Mouse (Mus musculus): Measurements from ENCODE around the gene Stat5a. TPM values are rescaled to one million over a fixed set of nuclear protein-coding genes. Genes with fewer than 3 reads are reported as not detected.

The Stat5a gene
- total RNA-seq (2021), result 10 to 100 TPM; 19.8 to 24.1 TPM

GRCm38 (mm10) chr11:100858935-100859578 lies at the start of gene Stat5a:
Gene Stat5a (plus strand): TSS chr11:100859351.
- peak; percentile 73 to 75 for DNase-seq
- intact Hi-C loops (cut with DNase I), result loop anchor here (5.0 kb wide), 1 partner anchor 47 kb away; no protein-coding TSS in a partner anchor

- intact Hi-C loops (cut with DNase I), result loop anchor here (2.0 to 5.0 kb wide), 2 partner anchors 18 to 47 kb away; partner anchors contain the start of gene Stat5a
- no peak for DNase-seq
These were observed 48.6 kb upstream of the Stat5a start for GRCm38 (mm10) chr11:100810516-100810915.

GRCm38 (mm10) chr11:100811132-100811531 lies 48.0 kb upstream of the Stat5a start:
- intact Hi-C loops (cut with DNase I), result loop anchor here (2.0 to 5.0 kb wide), 2 partner anchors 18 to 46 kb away; partner anchors contain the start of gene Stat5a
- no peak for DNase-seq

GRCm38 (mm10) chr11:100814498-100814897 lies 44.7 kb upstream of the Stat5a start:
- intact Hi-C loops (cut with DNase I), result loop anchor here (5.0 kb wide), 1 partner anchor 43 kb away; the partner anchor contains the start of gene Stat5a
- peak; percentile 63 to 75 for DNase-seq

- intact Hi-C loops (cut with DNase I), result no loop called here
- no peak for DNase-seq
These were observed 42.8 kb upstream of the Stat5a start for GRCm38 (mm10) chr11:100816342-100816741.

- intact Hi-C loops (cut with DNase I), result no loop called here
- no peak for DNase-seq
These were observed 42.4 kb upstream of the Stat5a start for GRCm38 (mm10) chr11:100816801-100817200.

GRCm38 (mm10) chr11:100817311-100817710 lies 41.8 kb upstream of the Stat5a start:
- no peak for DNase-seq
- intact Hi-C loops (cut with DNase I), result no loop called here

GRCm38 (mm10) chr11:100818359-100819012 lies 40.7 kb upstream of the Stat5a start:
- intact Hi-C loops (cut with DNase I), result no loop called here
- no peak for DNase-seq

GRCm38 (mm10) chr11:100819048-100819447 lies 40.1 kb upstream of the Stat5a start:
- DNase-seq, result no peak
- intact Hi-C loops (cut with DNase I), result no loop called here

- DNase-seq, result no peak
These were observed 39.5 kb upstream of the Stat5a start for GRCm38 (mm10) chr11:100819626-100820025.

GRCm38 (mm10) chr11:100820047-100820446 lies 39.1 kb upstream of the Stat5a start:
- intact Hi-C loops (cut with DNase I), result no loop called here
- no peak for DNase-seq

More at GRCm38 (mm10) chr11:100819626-100820025, 39.5 kb upstream of the Stat5a start:
- intact Hi-C loops (cut with DNase I), result no loop called here

- intact Hi-C loops (cut with DNase I), result no loop called here
- no peak for DNase-seq
These were observed 37.4 kb upstream of the Stat5a start for GRCm38 (mm10) chr11:100821605-100822220.

- intact Hi-C loops (cut with DNase I), result no loop called here
- peak; percentile 63 to 69 for DNase-seq
These were observed 36.8 kb upstream of the Stat5a start for GRCm38 (mm10) chr11:100822365-100822764.

GRCm38 (mm10) chr11:100823543-100824313 lies 35.4 kb upstream of the Stat5a start:
- intact Hi-C loops (cut with DNase I), result no loop called here

GRCm38 (mm10) chr11:100824496-100824895 lies 34.7 kb upstream of the Stat5a start:
- no peak for DNase-seq
- intact Hi-C loops (cut with DNase I), result no loop called here

More at GRCm38 (mm10) chr11:100823543-100824313, 35.4 kb upstream of the Stat5a start:
- no peak for DNase-seq

GRCm38 (mm10) chr11:100825451-100825850 lies 33.7 kb upstream of the Stat5a start:
- intact Hi-C loops (cut with DNase I), result no loop called here
- DNase-seq, result no peak

- intact Hi-C loops (cut with DNase I), result no loop called here
- no peak for DNase-seq
These were observed 32.8 kb upstream of the Stat5a start for GRCm38 (mm10) chr11:100826161-100826866.

GRCm38 (mm10) chr11:100828676-100829151 lies 30.4 kb upstream of the Stat5a start:
- intact Hi-C loops (cut with DNase I), result no loop called here
- peak in 1 of 2 experiments; percentile 41 for DNase-seq

- intact Hi-C loops (cut with DNase I), result no loop called here
- DNase-seq, result no peak
These were observed 29.5 kb upstream of the Stat5a start for GRCm38 (mm10) chr11:100829691-100830090.

- intact Hi-C loops (cut with DNase I), result no loop called here
- DNase-seq, result no peak
These were observed 27.8 kb upstream of the Stat5a start for GRCm38 (mm10) chr11:100831396-100831795.
